Mouse (Mus musculus): ENCODE measurements around the gene Myod1.

The Myod1 gene

GRCm38 (mm10) chr7:46376172-46377007 is at the start of gene Myod1:
TSS of gene Myod1 (plus strand) at chr7:46376474.
- DNase-seq (ENCODE audit: low read depth, low spot score) = no peak

GRCm38 (mm10) chr7:46327896-46328295 is 48.4 kb upstream of the Myod1 start:
- no peak for DNase-seq (ENCODE audit: low read depth, low spot score)

GRCm38 (mm10) chr7:46337397-46337796 is 38.9 kb upstream of the Myod1 start:
- DNase-seq (ENCODE audit: low read depth, low spot score) = peak; percentile 4

GRCm38 (mm10) chr7:46339818-46340217 is 36.5 kb upstream of the Myod1 start:
- DNase-seq (ENCODE audit: low read depth, low spot score) = no peak

GRCm38 (mm10) chr7:46340295-46340694 is 36.0 kb upstream of the Myod1 start:
- DNase-seq (ENCODE audit: low read depth, low spot score) = no peak

GRCm38 (mm10) chr7:46341471-46341870 is 34.8 kb upstream of the Myod1 start:
- DNase-seq (ENCODE audit: low read depth, low spot score) = no peak

- DNase-seq (ENCODE audit: low read depth, low spot score) = no peak
Observed at GRCm38 (mm10) chr7:46347692-46348091, 28.6 kb upstream of the Myod1 start.

GRCm38 (mm10) chr7:46348813-46349212 is 27.5 kb upstream of the Myod1 start:
- DNase-seq (ENCODE audit: low read depth, low spot score) = no peak

GRCm38 (mm10) chr7:46350119-46350702 is 26.1 kb upstream of the Myod1 start:
- DNase-seq (ENCODE audit: low read depth, low spot score) = no peak

GRCm38 (mm10) chr7:46352748-46353147 is 23.5 kb upstream of the Myod1 start:
- DNase-seq (ENCODE audit: low read depth, low spot score) = no peak

- DNase-seq (ENCODE audit: low read depth, low spot score) = no peak
Observed at GRCm38 (mm10) chr7:46353216-46353615, 23.1 kb upstream of the Myod1 start.

- DNase-seq (ENCODE audit: low read depth, low spot score) = no peak
Observed at GRCm38 (mm10) chr7:46353875-46354274, 22.4 kb upstream of the Myod1 start.

GRCm38 (mm10) chr7:46361776-46362175 is 14.5 kb upstream of the Myod1 start:
- no peak for DNase-seq (ENCODE audit: low read depth, low spot score)

- DNase-seq (ENCODE audit: low read depth, low spot score) = no peak
Observed at GRCm38 (mm10) chr7:46364154-46364553, 12.1 kb upstream of the Myod1 start.

- DNase-seq (ENCODE audit: low read depth, low spot score) = no peak
Observed at GRCm38 (mm10) chr7:46365810-46366209, 10.5 kb upstream of the Myod1 start.

- DNase-seq (ENCODE audit: low read depth, low spot score) = no peak
Observed at GRCm38 (mm10) chr7:46371104-46371503, 5.2 kb upstream of the Myod1 start.

- no peak for DNase-seq (ENCODE audit: low read depth, low spot score)
Observed at GRCm38 (mm10) chr7:46377008-46377346, 703 bp downstream of the Myod1 start.

GRCm38 (mm10) chr7:46378123-46378522 is 1.8 kb downstream of the Myod1 start:
- DNase-seq (ENCODE audit: low read depth, low spot score) = no peak

- peak; percentile 38 for DNase-seq (ENCODE audit: low read depth, low spot score)
Observed at GRCm38 (mm10) chr7:46378983-46379382, 2.7 kb downstream of the Myod1 start.

GRCm38 (mm10) chr7:46380625-46381024 is 4.4 kb downstream of the Myod1 start:
- DNase-seq (ENCODE audit: low read depth, low spot score) = no peak

- no peak for DNase-seq (ENCODE audit: low read depth, low spot score)
Observed at GRCm38 (mm10) chr7:46387430-46387829, 11.2 kb downstream of the Myod1 start.

- no peak for DNase-seq (ENCODE audit: low read depth, low spot score)
Observed at GRCm38 (mm10) chr7:46389456-46390085, 13.3 kb downstream of the Myod1 start.

- no peak for DNase-seq (ENCODE audit: low read depth, low spot score)
Observed at GRCm38 (mm10) chr7:46390226-46390625, 14.0 kb downstream of the Myod1 start.

Data from 3T3-L1 (cell line).